Mouse (Mus musculus) frontal cortex, postnatal 36 days (tissue): ENCODE measurements around the gene Rfx7.
"Not testable (repeated sequence)": the region's sequence is repeated elsewhere in the genome, so short reads cannot be mapped to it uniquely, and the experiment has no call there.

Source experiments
- DNase-seq, 2 experiments: peaks; one replicate each; pipeline ENCODE4 v3.0.0; 2022; ENCODE audit warnings: low spot score in 2 of 2

Rfx7 gene

DNA sequence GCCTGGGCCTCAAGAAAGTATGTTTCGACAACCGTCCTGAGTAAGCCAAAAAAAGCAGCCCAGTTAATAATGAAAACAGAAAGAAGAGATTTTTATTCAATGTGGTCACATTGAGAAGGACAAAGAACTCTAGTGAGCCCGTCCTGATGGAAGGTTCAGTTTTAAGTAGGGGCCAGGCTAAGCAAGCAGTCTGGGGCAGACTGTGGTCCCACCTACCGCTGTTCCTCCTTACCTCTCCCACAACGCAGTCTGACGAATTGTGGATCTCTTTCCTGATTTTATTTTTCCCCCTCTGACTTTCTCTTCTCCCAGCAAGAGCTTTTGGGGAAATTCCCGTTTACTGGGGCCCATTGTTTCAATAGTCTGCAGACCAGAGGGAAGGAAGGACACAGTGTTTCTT, 108.6 kb downstream of the Rfx7 start:
- no peak for DNase-seq

DNA sequence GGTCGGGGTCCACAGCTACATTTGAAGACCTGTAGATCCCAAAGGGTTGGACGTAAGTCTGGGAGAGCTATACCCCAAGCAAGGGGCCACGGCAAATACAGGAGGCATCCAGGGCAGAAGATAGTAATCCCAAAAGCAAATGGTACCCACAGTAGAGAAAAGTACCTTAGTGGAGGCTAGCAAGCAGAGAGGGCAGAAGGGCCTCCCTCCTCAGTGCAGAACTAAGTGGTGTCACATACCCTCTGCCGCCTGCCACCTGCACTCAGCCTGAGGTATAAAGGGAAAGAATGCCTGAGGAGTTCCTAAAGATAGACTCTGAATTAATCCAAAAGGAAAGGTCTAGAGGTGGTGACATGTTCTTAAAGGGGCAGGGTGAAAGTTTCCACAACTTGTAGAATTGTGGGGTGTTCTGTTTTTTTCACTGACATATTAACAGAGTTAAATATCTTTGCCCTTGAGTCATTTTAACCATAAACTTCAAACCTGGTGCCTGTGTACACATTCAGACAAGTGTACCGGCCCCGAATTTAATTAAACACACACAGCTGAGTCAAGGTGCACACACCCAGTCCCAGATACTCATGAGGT, 109.1 kb downstream of the Rfx7 start:
- no peak for DNase-seq

DNA sequence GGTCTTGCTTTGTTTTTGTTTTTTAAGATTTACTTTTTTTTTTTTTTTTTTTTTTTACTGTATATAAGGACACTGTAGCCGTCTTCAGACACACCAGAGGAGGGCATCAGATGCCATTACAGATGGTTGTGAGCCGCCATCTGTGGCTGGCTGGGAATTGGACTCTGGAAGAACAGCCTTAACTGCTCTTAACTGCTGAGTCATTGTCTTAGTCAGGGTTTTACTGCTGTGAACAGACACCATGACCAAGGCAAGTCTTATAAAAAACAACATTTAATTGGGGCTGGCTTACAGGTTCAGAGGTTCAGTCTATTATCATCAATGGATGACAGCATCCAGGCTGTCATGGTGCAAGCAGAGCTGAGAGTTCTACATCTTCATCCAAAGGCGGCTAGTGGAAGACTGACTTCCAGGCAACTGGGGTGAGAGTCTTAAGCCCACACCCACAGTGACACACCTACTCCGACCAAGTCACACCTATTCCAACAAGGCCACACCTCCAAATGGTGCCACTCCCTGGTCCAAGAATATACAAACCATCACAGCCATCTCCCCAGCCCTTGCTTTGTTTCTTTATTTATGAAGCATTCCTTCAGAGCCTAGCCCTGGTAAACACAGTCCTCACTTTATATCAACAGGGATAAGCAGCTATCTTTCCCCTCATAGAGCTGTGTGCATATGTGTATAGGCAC, 110.9 kb downstream of the Rfx7 start:
- DNase-seq, result not testable (repeated sequence)

- no peak for DNase-seq
Observed at GRCm38 (mm10) chr9:72643651-72644417, 111.8 kb downstream of the Rfx7 start.

DNA sequence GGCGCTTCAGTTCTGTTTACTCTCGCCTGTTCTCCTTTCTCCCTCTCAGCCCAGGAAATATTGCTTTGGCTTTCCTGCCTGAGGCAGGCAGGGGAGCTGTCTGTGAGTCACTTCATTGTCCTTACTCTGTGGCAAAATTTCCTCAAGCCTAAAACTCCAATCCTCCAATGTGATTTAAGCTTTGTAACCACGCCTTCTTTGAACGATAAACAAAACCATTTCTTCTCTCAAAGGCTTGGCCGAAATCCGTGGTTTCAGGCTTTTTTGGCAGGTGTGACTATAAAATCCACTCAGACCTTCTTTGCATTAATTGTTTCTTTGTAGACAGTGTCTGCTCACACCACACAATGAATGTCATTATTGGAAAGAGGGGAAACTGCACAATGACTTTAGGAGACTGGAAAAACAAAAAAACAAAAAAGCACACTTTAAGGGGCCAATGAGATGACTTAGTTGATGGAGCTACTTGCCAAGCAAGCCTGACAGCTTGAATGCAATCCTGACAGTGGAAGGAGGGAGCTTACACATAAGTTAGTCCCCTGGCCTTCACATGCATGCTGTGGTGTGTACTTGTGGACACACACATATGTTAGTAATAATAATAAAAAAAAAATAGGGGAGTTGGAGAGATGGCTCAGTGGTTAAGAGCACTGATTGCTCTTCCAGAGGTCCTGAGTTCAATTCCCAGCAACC, 112.5 kb downstream of the Rfx7 start:
- DNase-seq, result no peak

DNA sequence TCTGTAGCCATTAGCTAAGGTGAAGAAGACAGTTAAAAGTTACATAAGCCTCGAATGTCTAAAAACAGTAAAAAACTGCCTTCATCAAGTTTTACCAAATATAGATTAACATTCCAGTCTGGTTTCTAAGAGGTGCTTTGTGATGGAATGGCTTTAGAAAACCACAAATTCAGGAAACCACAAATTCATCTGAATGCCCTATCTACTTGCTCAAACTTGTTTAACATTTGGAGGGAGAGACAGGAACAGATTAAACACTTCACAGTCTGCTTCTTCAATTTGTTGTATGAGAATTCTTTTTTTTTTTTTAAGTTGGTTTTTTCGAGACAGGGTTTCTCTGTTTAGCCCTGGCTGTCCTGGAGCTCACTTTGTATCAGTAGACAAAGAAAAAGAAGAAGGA, 117.7 kb downstream of the Rfx7 start:
- DNase-seq, result no peak

DNA sequence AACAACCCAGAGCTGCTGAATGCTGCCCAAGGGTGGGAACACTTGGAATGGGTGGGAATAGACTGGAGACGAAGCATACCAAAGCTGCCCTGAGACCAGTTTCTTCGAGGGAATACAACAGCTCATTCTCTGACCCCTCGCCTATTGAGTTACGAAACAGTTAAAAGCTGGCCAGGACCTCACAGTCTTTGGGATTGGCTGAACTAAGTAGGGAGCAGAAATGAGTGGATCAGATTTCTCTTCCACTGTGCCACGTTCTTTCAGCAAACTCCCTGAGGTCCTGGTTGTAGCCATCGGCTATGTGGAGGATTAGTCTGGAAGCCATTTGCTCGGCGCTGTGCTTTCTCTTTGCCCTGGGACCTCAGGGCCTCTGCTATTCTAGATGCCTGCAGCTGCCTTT, 120.9 kb downstream of the Rfx7 start:
- no peak for DNase-seq

- DNase-seq, result no peak
Observed at GRCm38 (mm10) chr9:72653533-72653932, 121.5 kb downstream of the Rfx7 start.

DNA sequence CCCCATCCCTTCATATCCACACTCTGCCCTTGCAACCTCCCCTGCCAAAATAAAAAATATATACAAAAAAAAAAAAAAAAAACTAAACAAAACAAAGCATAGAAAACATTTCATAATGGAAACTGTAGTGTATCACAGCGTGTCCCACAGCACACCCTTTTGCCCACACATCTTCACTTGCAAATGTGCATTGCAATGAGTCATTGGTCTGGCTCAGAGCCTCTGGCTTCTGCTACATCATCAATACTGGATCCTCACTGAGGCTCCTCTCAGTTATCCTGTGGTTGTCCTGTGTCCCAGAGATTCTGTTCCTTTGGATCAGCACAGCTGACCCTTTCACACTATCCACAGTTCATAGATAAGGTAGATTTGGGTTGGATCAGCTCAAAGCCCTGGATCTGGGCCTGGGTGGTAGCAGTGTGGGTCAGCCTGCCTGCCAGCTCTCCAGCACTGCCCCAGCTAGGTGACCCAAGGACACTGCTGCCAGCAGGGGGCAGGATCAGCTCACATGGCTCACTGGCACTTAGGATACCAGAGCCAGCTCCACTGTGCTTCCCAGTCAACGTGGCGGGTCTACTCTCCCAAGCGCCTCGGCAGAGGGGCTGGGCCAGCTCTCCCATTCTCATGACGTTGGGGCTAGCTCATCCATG, 122.7 kb downstream of the Rfx7 start:
- peak; percentile 35 to 58 for DNase-seq

DNA sequence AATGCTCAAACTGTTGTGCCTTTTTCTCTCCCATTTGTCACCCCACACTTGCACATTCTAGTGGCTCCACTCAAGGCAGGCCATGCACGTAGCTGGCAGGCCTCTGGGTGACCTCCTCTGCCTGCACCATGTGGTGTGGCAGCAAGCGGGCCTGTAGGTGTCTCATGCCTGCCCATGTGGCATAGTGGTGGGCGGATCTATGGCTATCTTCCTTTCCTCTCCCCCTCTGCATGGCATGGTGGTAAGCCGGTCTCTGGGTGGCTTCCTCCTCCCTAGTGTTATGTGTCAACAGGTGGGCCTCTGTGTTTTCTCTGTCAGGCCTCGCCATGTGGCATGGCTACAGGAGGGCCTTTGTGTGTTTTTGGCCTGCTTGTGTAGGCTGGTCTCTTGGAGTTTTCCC, 123.6 kb downstream of the Rfx7 start:
- DNase-seq, result no peak

DNA sequence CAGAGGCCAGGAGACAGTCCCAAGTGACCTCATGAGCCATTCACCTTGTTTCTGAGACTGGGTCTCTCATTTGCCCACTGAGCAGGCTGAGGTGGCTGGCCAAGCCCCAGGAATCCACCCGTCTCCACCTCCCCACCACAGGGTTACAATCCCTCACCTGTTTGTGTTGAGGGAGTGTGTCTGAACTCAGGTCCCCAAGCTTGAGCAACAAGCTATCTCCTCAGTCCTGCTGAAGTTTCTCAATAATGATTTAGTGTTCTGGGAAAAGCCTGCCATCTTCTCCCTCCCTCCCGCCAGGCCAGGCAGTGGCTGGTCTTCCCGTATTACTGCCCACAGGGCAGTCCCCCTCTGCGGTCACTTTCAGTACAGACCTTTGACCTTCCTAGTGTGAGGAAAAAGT, 124.5 kb downstream of the Rfx7 start:
- DNase-seq, result no peak

DNA sequence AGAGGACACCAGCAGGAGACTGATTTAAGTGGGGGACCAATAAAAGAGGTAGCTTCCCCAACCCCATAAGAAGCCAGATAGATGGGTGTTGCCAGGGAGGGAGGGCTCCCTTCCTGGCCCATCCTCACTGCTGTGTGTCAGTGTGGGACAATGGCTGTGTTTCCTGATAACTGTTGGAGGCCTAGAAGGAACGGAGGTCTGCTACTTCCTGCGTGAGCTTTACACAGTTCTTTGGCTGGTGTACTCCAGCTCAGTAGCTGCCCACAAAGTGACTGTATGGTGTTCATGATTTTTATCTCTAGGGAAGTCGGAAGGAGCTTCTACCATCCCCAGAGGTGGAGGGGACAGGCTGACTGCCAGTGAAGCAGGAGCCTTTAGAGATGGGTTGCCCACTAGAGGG, 124.9 kb downstream of the Rfx7 start:
- no peak for DNase-seq

DNA sequence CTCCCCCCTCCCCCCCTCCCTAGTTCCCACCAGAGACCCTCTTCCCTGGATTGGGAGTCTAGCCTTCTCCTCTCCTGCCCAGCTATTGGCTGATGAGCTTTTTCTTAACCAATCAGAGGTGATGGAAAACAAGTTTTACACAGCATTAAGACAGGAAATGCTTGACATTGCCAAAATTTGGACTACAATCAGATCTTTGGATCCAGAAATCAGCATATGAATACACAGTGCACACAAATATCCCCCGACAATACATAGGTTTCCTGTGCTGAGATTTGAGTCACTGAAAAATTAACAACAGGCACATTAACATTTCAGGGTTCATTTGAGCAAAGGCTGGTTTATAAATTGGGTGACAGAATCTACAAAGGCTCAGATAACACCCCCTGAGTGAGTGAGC, 125.7 kb downstream of the Rfx7 start:
- no peak for DNase-seq

DNA sequence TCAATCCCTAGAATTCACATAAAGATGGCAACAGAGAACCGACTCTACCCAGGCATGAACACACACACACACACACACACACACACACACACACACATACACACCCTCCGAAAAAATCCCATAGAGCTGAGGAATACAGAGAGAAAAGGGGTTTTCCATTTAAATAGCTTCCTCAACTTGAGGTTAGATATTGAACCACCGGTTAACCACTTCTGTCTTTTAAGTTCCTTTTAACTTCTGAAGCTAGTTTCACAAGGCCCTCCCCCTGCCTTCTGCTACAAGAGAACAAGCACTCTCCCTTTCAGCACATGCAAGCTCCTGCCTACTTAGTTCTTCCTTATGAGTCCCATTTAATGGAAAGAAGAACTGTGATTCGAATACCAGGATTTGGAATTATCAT, 128.1 kb downstream of the Rfx7 start:
- no peak for DNase-seq

- DNase-seq, result no peak
Observed at GRCm38 (mm10) chr9:72660911-72661310, 128.9 kb downstream of the Rfx7 start.

DNA sequence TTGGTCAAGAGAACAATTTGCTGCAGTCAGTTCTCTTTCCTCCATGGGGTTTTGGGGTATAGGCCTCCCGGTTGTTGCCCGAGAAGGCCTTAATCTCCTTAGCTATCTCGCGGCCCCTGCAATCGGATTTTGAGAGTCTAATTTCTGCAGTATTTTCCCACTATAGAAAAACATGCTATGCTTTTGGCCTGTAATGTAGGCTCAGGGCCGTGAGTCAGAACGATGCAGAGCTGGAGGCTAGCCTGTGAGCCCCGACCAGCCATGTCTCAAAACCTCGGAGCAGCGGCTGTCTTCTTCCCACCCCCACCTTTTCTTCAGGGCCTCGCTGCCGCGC, 129.5 kb downstream of the Rfx7 start:
- no peak for DNase-seq

DNA sequence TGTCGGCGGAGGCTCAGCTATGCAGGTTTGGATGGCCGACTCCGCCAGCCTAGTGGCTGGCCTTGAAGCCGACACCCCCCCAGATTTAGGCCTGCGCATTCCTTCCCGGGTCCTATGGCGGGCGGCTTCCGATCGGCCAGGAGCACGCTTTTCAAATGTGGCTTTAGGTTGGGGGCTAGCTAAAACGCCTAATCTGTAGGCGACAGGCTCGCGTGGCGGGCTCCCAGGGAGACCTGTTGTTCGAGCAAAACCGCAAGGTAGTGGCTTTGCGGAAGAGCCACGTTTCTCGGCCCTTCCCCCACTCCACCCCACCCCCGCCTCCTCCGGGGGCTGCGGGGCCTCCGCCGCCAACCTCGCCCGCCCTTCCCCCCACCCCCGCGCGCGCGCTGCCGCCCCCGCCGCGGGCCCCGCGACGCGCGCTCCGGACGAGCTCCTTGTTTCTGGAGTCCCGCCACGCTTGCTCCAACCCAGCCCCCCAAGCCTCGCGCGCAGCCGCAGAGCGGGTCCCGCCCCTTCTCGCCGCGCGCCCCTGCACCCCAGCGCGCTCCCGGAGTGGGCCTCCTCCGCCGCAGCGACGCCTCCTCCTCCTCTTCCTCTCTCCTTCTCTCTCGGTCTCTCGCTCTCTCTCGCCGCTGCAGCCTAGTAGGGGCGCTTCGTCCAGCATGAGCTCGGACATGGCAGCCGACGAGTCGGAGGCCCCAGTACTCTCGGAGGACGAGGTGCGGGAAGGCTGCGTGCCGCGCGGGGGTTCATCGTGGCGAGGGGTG, 130.0 kb downstream of the Rfx7 start, which contains the start of gene Nedd4:
Gene Nedd4 (plus strand): TSS at position 452 of the 767 bp plus-strand sequence.
- peak; percentile 95 to 96 for DNase-seq

DNA sequence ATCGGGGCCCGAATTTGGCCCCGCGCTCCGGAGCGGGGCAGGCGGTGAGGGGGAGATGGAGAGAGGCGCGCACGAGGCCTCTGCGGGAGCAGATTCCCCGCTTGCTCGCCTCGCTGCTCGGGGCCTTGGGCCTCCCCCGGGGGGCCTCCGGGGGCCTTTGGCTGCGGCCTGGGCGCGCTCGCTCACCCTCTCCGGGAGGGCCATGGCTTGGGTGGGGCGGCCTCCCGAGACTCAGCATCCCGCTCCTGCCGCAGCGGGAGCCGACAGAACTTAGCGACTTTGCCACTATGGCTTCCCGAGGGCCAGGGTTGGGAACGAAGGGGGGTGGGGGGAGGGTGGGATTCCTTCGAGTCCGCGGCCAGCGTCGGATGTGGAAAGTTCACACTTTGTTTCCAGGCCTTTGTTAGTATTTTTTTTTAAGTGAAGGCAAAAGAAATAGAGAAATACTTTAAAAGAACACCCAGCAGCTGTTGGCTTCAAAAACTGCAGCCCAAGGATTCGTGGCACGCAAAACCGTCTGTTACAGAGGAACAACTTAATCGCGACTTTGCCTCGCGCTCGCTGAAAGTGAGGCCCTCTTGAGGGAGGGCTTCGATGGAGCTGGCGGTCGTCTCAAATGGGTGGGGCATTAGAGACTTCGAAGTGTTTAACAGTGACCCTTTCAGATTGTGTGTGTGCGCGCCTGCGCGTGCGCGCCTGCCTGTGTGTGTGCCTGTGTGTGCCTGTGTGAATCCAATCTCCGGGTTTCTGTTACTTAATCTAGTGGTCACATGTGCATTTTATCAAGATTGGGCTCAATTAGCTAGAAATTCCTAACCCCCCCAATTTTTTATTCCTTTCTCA, 130.9 kb downstream of the Rfx7 start:
- peak; percentile 49 to 73 for DNase-seq

DNA sequence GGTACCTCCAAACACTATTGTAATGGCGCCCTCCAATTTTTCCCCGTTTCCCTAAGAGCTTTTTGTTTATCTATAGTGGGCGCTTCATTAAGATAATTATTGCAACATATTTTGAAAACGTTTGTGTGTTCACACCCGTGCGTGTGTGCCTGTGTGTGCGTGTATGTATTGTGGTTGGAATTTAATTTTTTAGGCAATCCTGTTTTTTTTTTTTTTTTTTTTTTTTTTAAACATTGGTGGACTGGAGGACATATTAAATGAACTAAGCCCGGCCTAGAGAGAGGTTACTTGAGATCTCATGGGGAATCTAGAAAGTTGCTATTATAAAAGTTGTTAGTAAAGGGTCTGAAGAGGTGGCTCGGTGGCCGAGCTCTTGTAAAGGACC, 131.5 kb downstream of the Rfx7 start:
- no peak for DNase-seq
